Mouse (Mus musculus): ENCODE results near the gene Fnbp1. TPM values are rescaled to one million over a fixed set of nuclear protein-coding genes. Genes with fewer than 3 reads are reported as not detected.

The Fnbp1 gene
- polyA plus RNA-seq, 1 experiment: 23.9 TPM

- H3K27me3 ChIP-seq (replicated peaks; ENCODE audit: control insufficient read depth, insufficient read depth, low read length): no peaks in the 10 kb centered on the region
- peak overlapping the region; percentile 87 for H3K27ac ChIP-seq (ENCODE audit: insufficient read depth, low read depth, low read length)
- no peak overlapping the region for H3K4me3 ChIP-seq (ENCODE audit: insufficient read depth, low read depth, low read length)
- DNase-seq: peak; percentile 79
- TF ChIP-seq CTCF (conservative IDR thresholded peaks at IDR 0.05; ENCODE audit: insufficient read depth, insufficient read length, low read depth, low read length) (no peak), POLR2A (IDR thresholded peaks at IDR 0.05; ENCODE audit: low read depth, low read length) (no peak)
- H3K36me3 ChIP-seq (ENCODE audit: control insufficient read depth, insufficient read depth, low read length): no peaks in the 10 kb centered on the region
- H3K4me1 ChIP-seq (ENCODE audit: control insufficient read depth, insufficient read depth, low read length): peaks cover 21% of the 10 kb centered on the region; the same call in 1 of the 2 replicates
- WGBS: 42% methylated on average over 10 of the region's 11 CpGs
Observed at GRCm38 (mm10) chr2:31098616-31099015, 43.2 kb downstream of the Fnbp1 start.

GRCm38 (mm10) chr2:31097276-31097675, 44.5 kb downstream of the Fnbp1 start:
- Histone ChIP-seq H3K4me1 (ENCODE audit: control insufficient read depth, insufficient read depth, low read length) (peaks cover 21% of the 10 kb centered on the region; the same call in 1 of the 2 replicates), H3K27me3 (replicated peaks; ENCODE audit: control insufficient read depth, insufficient read depth, low read length) (no peaks in the 10 kb centered on the region), H3K4me3 (ENCODE audit: insufficient read depth, low read depth, low read length) (no peak overlapping the region), H3K27ac (ENCODE audit: insufficient read depth, low read depth, low read length) (no peak overlapping the region), H3K36me3 (ENCODE audit: control insufficient read depth, insufficient read depth, low read length) (no peaks in the 10 kb centered on the region)
- DNase-seq: peak; percentile 72
- TF ChIP-seq CTCF (conservative IDR thresholded peaks at IDR 0.05; ENCODE audit: insufficient read depth, insufficient read length, low read depth, low read length): no peak
- TF ChIP-seq POLR2A (IDR thresholded peaks at IDR 0.05; ENCODE audit: low read depth, low read length): no peak
- 53% methylated on average over 2 of the region's 2 CpGs for WGBS

DNA sequence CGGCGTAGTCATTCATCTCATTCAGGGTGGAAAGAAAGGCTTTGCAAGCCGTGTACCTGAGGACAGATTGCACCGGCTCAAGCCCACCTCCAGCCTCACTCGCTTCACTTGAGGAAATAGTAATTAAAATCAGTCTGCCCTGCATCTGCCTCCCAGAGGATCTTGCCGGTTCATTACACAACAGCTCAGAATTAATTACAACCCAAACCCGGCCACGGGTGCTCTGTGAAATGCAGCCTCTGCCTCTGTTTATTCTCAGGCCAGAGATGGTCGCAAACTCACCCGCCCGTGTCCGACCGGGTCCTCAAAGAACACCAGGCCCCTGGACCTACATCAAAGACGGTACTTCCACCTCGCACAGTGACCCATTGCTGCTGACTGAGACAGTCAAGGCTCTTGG, 45.7 kb downstream of the Fnbp1 start:
- Histone ChIP-seq H3K27ac (ENCODE audit: insufficient read depth, low read depth, low read length) (no peak overlapping the region), H3K4me1 (ENCODE audit: control insufficient read depth, insufficient read depth, low read length) (peaks cover 21% of the 10 kb centered on the region; the same call in 1 of the 2 replicates), H3K27me3 (replicated peaks; ENCODE audit: control insufficient read depth, insufficient read depth, low read length) (no peaks in the 10 kb centered on the region), H3K36me3 (ENCODE audit: control insufficient read depth, insufficient read depth, low read length) (no peaks in the 10 kb centered on the region), H3K4me3 (ENCODE audit: insufficient read depth, low read depth, low read length) (no peak overlapping the region)
- TF ChIP-seq CTCF (conservative IDR thresholded peaks at IDR 0.05; ENCODE audit: insufficient read depth, insufficient read length, low read depth, low read length) (no peak), POLR2A (IDR thresholded peaks at IDR 0.05; ENCODE audit: low read depth, low read length) (no peak)
- WGBS: 46% methylated on average over 15 of the region's 15 CpGs
- peak; percentile 77 for DNase-seq

GRCm38 (mm10) chr2:31094565-31094964, 47.2 kb downstream of the Fnbp1 start:
- no peaks in the 10 kb centered on the region for H3K27me3 ChIP-seq (replicated peaks; ENCODE audit: control insufficient read depth, insufficient read depth, low read length)
- H3K36me3 ChIP-seq (ENCODE audit: control insufficient read depth, insufficient read depth, low read length): no peaks in the 10 kb centered on the region
- H3K4me1 ChIP-seq (ENCODE audit: control insufficient read depth, insufficient read depth, low read length): peaks cover 21% of the 10 kb centered on the region; the same call in 1 of the 2 replicates
- no peak overlapping the region for H3K27ac ChIP-seq (ENCODE audit: insufficient read depth, low read depth, low read length)
- TF ChIP-seq CTCF (conservative IDR thresholded peaks at IDR 0.05; ENCODE audit: insufficient read depth, insufficient read length, low read depth, low read length): no peak
- no peak for TF ChIP-seq POLR2A (IDR thresholded peaks at IDR 0.05; ENCODE audit: low read depth, low read length)
- no peak overlapping the region for H3K4me3 ChIP-seq (ENCODE audit: insufficient read depth, low read depth, low read length)
- 37% methylated on average over 5 of the region's 5 CpGs for WGBS
- peak; percentile 73 for DNase-seq

GRCm38 (mm10) chr2:31092939-31093338, 48.9 kb downstream of the Fnbp1 start:
- no peak overlapping the region for H3K4me3 ChIP-seq (ENCODE audit: insufficient read depth, low read depth, low read length)
- WGBS: 90% methylated on average over 3 of the region's 3 CpGs
- DNase-seq: no peak
- no peaks in the 10 kb centered on the region for H3K36me3 ChIP-seq (ENCODE audit: control insufficient read depth, insufficient read depth, low read length)
- H3K4me1 ChIP-seq (ENCODE audit: control insufficient read depth, insufficient read depth, low read length): peaks cover 15% of the 10 kb centered on the region; the same call in 1 of the 2 replicates
- no peaks in the 10 kb centered on the region for H3K27me3 ChIP-seq (replicated peaks; ENCODE audit: control insufficient read depth, insufficient read depth, low read length)
- H3K27ac ChIP-seq (ENCODE audit: insufficient read depth, low read depth, low read length): no peak overlapping the region
- TF ChIP-seq POLR2A (IDR thresholded peaks at IDR 0.05; ENCODE audit: low read depth, low read length): no peak
- TF ChIP-seq CTCF (conservative IDR thresholded peaks at IDR 0.05; ENCODE audit: insufficient read depth, insufficient read length, low read depth, low read length): no peak

DNA sequence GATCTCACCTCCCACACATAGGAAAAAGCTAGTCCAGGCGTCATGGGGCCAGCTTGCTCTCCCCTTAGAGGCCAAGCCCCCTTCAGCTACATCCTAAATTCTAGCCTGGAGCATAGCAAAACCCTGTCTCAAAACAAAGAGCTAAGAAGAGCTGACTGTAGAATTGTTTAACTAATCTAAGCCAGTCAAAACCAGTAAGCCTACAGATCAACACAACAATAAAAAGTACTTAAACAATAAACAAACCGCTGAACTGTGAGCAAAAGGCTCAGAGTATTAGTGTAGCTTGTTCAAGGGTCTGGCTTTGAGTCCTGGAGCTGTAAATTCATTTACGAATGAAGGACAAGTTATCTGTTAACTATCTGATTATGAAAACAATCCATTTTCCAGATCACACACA, 50.6 kb downstream of the Fnbp1 start:
- Histone ChIP-seq H3K27ac (ENCODE audit: insufficient read depth, low read depth, low read length) (no peak overlapping the region), H3K4me1 (ENCODE audit: control insufficient read depth, insufficient read depth, low read length) (peaks cover 18% of the 10 kb centered on the region; the same call in 1 of the 2 replicates), H3K27me3 (replicated peaks; ENCODE audit: control insufficient read depth, insufficient read depth, low read length) (no peaks in the 10 kb centered on the region), H3K4me3 (ENCODE audit: insufficient read depth, low read depth, low read length) (no peak overlapping the region), H3K36me3 (ENCODE audit: control insufficient read depth, insufficient read depth, low read length) (no peaks in the 10 kb centered on the region)
- DNase-seq: no peak
- no peak for TF ChIP-seq POLR2A (IDR thresholded peaks at IDR 0.05; ENCODE audit: low read depth, low read length)
- no peak for TF ChIP-seq CTCF (conservative IDR thresholded peaks at IDR 0.05; ENCODE audit: insufficient read depth, insufficient read length, low read depth, low read length)
- 70% methylated on average over 3 of the region's 3 CpGs for WGBS

- H3K36me3 ChIP-seq (ENCODE audit: control insufficient read depth, insufficient read depth, low read length): no peaks in the 10 kb centered on the region
- WGBS: 90% methylated on average over 16 of the region's 16 CpGs
- no peak overlapping the region for H3K27ac ChIP-seq (ENCODE audit: insufficient read depth, low read depth, low read length)
- H3K4me3 ChIP-seq (ENCODE audit: insufficient read depth, low read depth, low read length): no peak overlapping the region
- TF ChIP-seq POLR2A (IDR thresholded peaks at IDR 0.05; ENCODE audit: low read depth, low read length): no peak
- no peak for TF ChIP-seq CTCF (conservative IDR thresholded peaks at IDR 0.05; ENCODE audit: insufficient read depth, insufficient read length, low read depth, low read length)
- DNase-seq: no peak
- H3K27me3 ChIP-seq (replicated peaks; ENCODE audit: control insufficient read depth, insufficient read depth, low read length): no peaks in the 10 kb centered on the region
- H3K4me1 ChIP-seq (ENCODE audit: control insufficient read depth, insufficient read depth, low read length): peaks cover 10% of the 10 kb centered on the region; the same call in 1 of the 2 replicates
Observed at GRCm38 (mm10) chr2:31089607-31090006, 52.2 kb downstream of the Fnbp1 start.
